Mouse (Mus musculus): ENCODE results near the gene Olfr965. TPM values are rescaled to one million over a fixed set of nuclear protein-coding genes. Genes with fewer than 3 reads are reported as not detected.
"Not testable (repeated sequence)": the region's sequence is repeated elsewhere in the genome, so short reads cannot be mapped to it uniquely, and the experiment has no call there.

Olfr965 gene
- polyA plus RNA-seq (2012; fragmentation: generic; extraction: Trizol): not detected
- long read RNA-seq, experiment 1: 0 reads
- long read RNA-seq, experiment 2: 0 reads

DNA sequence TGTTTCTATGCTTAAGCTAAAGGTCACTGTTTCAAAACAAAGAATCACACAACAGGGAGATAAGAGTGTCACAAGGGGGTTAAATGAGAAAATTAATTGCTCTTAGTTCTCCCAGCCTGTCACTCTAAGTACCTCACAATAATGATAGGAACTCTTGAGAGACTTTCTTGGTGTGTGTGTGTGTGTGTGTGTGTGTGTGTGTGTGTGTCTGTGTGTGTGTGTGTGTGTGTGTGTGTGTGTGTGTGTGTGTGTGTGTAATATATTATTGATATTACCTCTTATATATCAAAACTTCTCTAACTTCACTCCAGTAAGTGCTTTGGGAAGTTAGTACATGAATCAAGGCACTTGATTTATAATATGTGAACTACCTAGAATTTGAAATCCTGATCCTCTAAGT, at the start of gene Olfr965:
TSS of gene Olfr965 (plus strand) at position 301 of the 400 bp plus-strand sequence.
- H3K79me2 ChIP-seq (ENCODE audit: control insufficient read depth, insufficient read depth): no peaks in the 10 kb centered on the region
- H3K36me3 ChIP-seq (ENCODE audit: control insufficient read depth, insufficient read depth): no peaks in the 10 kb centered on the region
- no peaks in the 10 kb centered on the region for H3K27me3 ChIP-seq (ENCODE audit: control insufficient read depth, insufficient read depth, insufficient read length)
- no peaks in the 10 kb centered on the region for H3K79me3 ChIP-seq (ENCODE audit: low read depth)
- no peak within 1 kb of the TSS for H3ac ChIP-seq (ENCODE audit: control insufficient read depth, insufficient read length, low read depth)
- no peak within 1 kb of the TSS for H3K4me3 ChIP-seq (ENCODE audit: insufficient read depth, poor library complexity, severe bottlenecking)
- TF ChIP-seq MYOD1 (IDR thresholded peaks at IDR 0.05; ENCODE audit: control insufficient read depth, insufficient read length, low read depth): no peak

DNA sequence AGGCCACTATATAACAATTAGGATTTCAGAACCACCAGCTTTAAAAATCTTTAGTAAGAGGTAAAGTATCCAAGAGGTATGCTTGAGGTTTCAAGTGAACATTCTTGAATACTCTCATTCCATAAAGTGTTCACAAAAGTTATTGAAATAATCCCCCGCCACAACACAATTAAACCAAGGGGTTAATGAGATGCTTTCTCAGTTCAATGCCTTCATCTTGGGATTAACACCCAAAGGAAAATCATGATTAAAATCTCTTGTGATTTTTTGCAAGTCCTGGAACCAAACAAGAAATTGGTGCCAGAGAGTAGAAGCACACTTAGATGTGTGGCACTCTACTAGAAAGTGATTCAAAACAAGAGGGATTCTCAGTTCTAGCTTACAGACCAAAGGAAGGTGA, 44.2 kb upstream of the Olfr965 start, which contains the start of gene Olfr963:
TSS of gene Olfr963 (plus strand) at position 301 of the 400 bp plus-strand sequence.
- H3ac ChIP-seq (ENCODE audit: control insufficient read depth, insufficient read length, low read depth): no peak within 1 kb of the TSS
- H3K4me3 ChIP-seq (ENCODE audit: insufficient read depth, poor library complexity, severe bottlenecking): no peak within 1 kb of the TSS
- no peaks in the 10 kb centered on the region for H3K36me3 ChIP-seq (ENCODE audit: control insufficient read depth, insufficient read depth)
- H3K79me2 ChIP-seq (ENCODE audit: control insufficient read depth, insufficient read depth): no peaks in the 10 kb centered on the region
- TF ChIP-seq USF1 (IDR thresholded peaks at IDR 0.05; ENCODE audit: low read depth): no peak
- no peak for TF ChIP-seq CEBPB (IDR thresholded peaks at IDR 0.05; ENCODE audit: low read depth)
- TF ChIP-seq MYOD1 (IDR thresholded peaks at IDR 0.05; ENCODE audit: control insufficient read depth, insufficient read length, low read depth): no peak
- no peak for TF ChIP-seq MAX (IDR thresholded peaks at IDR 0.05)
- TF ChIP-seq MYOG (IDR thresholded peaks at IDR 0.05; ENCODE audit: control insufficient read depth, extremely low read depth, insufficient read length): no peak
- TF ChIP-seq CTCF (IDR thresholded peaks at IDR 0.05; ENCODE audit: control insufficient read depth, insufficient read depth, insufficient read length): no peak
- no peak for TF ChIP-seq FOSL1 (IDR thresholded peaks at IDR 0.05; ENCODE audit: insufficient read depth, low read length, poor library complexity, severe bottlenecking)
- H3K27me3 ChIP-seq (ENCODE audit: control insufficient read depth, insufficient read depth, insufficient read length): no peaks in the 10 kb centered on the region
- H3K79me3 ChIP-seq (ENCODE audit: low read depth): no peaks in the 10 kb centered on the region

DNA sequence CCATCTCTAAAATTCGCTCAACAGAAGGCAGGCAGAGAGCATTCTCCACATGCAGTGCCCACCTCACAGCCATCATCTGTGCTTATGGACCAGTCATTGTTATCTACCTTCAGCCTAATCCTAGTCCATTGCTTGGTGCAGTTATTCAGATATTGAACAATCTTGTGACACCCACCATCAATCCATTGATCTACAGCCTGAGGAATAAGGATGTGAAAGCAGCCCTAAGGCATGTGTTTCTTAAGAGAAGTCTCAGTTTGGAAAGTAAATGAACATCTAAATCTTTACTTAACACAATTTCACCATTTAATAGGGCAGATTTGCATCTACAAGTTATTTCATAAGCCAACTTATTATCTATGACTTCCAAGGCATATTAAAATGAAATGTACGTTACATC, 41.4 kb upstream of the Olfr965 start:
- no peaks in the 10 kb centered on the region for H3K27me3 ChIP-seq (ENCODE audit: control insufficient read depth, insufficient read depth, insufficient read length)
- H3K36me3 ChIP-seq (ENCODE audit: control insufficient read depth, insufficient read depth): no peaks in the 10 kb centered on the region
- no peak overlapping the region for H3K4me3 ChIP-seq (ENCODE audit: insufficient read depth, poor library complexity, severe bottlenecking)
- H3K79me3 ChIP-seq (ENCODE audit: low read depth): no peaks in the 10 kb centered on the region
- H3ac ChIP-seq (ENCODE audit: control insufficient read depth, insufficient read length, low read depth): no peak overlapping the region
- no peaks in the 10 kb centered on the region for H3K79me2 ChIP-seq (ENCODE audit: control insufficient read depth, insufficient read depth)
- TF ChIP-seq CTCF (IDR thresholded peaks at IDR 0.05; ENCODE audit: control insufficient read depth, insufficient read depth, insufficient read length): no peak
- no peak for TF ChIP-seq MYOD1 (IDR thresholded peaks at IDR 0.05; ENCODE audit: control insufficient read depth, insufficient read length, low read depth)
- no peak for TF ChIP-seq CEBPB (IDR thresholded peaks at IDR 0.05; ENCODE audit: low read depth)
- no peak for TF ChIP-seq USF1 (IDR thresholded peaks at IDR 0.05; ENCODE audit: low read depth)
- no peak for TF ChIP-seq FOSL1 (IDR thresholded peaks at IDR 0.05; ENCODE audit: insufficient read depth, low read length, poor library complexity, severe bottlenecking)
- TF ChIP-seq MAX (IDR thresholded peaks at IDR 0.05): no peak
- TF ChIP-seq MYOG (IDR thresholded peaks at IDR 0.05; ENCODE audit: control insufficient read depth, extremely low read depth, insufficient read length): no peak

DNA sequence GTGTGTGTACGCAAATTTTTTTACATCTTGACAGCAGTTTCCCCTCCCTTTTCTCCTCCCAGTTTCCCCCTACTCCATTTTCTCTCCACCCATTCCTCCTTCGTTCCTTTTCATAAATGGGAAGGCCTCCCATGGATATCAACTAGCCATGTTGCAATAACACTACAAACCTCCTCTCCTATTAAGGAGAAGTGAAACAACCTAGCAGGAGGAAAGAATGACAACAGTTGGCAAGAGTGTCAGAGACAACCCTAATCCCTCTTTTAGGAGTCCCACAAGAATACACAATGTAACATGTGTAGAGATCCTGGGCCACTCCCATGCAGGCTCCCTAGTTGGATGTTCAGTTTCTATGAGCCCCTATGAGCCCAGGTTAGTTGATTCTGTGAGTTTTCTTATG, 36.3 kb upstream of the Olfr965 start:
- no peaks in the 10 kb centered on the region for H3K27me3 ChIP-seq (ENCODE audit: control insufficient read depth, insufficient read depth, insufficient read length)
- H3ac ChIP-seq (ENCODE audit: control insufficient read depth, insufficient read length, low read depth): no peak overlapping the region
- no peak overlapping the region for H3K4me3 ChIP-seq (ENCODE audit: insufficient read depth, poor library complexity, severe bottlenecking)
- H3K79me3 ChIP-seq (ENCODE audit: low read depth): no peaks in the 10 kb centered on the region
- no peaks in the 10 kb centered on the region for H3K36me3 ChIP-seq (ENCODE audit: control insufficient read depth, insufficient read depth)
- TF ChIP-seq FOSL1 (IDR thresholded peaks at IDR 0.05; ENCODE audit: insufficient read depth, low read length, poor library complexity, severe bottlenecking) (no peak), USF1 (IDR thresholded peaks at IDR 0.05; ENCODE audit: low read depth) (no peak), CEBPB (IDR thresholded peaks at IDR 0.05; ENCODE audit: low read depth) (no peak), CTCF (IDR thresholded peaks at IDR 0.05; ENCODE audit: control insufficient read depth, insufficient read depth, insufficient read length) (no peak), MYOD1 (IDR thresholded peaks at IDR 0.05; ENCODE audit: control insufficient read depth, insufficient read length, low read depth) (no peak), MAX (IDR thresholded peaks at IDR 0.05) (no peak), MYOG (IDR thresholded peaks at IDR 0.05; ENCODE audit: control insufficient read depth, extremely low read depth, insufficient read length) (no peak)
- H3K79me2 ChIP-seq (ENCODE audit: control insufficient read depth, insufficient read depth): no peaks in the 10 kb centered on the region

DNA sequence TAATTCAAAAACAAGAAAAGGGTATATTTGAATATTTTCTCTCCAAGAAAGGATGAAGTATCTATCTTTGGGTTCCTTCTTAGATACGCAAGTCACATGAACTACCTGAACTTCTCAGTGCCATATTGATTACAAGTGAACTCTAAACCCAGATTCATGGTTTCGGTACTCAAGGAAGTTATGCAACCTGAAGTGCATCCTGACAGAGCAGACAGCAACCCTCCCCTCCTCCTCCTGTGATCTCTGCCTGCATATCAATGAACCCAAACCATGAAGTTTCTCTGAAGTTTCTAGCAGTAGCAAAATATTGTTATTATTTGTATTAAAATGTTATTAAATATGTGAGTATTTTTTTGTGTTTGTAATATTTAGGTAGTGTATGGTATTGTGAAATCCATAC, 32.6 kb upstream of the Olfr965 start:
- Histone ChIP-seq H3K79me2 (ENCODE audit: control insufficient read depth, insufficient read depth) (no peaks in the 10 kb centered on the region), H3K36me3 (ENCODE audit: control insufficient read depth, insufficient read depth) (no peaks in the 10 kb centered on the region), H3K27me3 (ENCODE audit: control insufficient read depth, insufficient read depth, insufficient read length) (no peaks in the 10 kb centered on the region), H3ac (ENCODE audit: control insufficient read depth, insufficient read length, low read depth) (no peak overlapping the region), H3K4me3 (ENCODE audit: insufficient read depth, poor library complexity, severe bottlenecking) (no peak overlapping the region), H3K79me3 (ENCODE audit: low read depth) (no peaks in the 10 kb centered on the region)
- no peak for TF ChIP-seq MYOD1 (IDR thresholded peaks at IDR 0.05; ENCODE audit: control insufficient read depth, insufficient read length, low read depth)
- no peak for TF ChIP-seq CEBPB (IDR thresholded peaks at IDR 0.05; ENCODE audit: low read depth)
- TF ChIP-seq FOSL1 (IDR thresholded peaks at IDR 0.05; ENCODE audit: insufficient read depth, low read length, poor library complexity, severe bottlenecking): no peak

DNA sequence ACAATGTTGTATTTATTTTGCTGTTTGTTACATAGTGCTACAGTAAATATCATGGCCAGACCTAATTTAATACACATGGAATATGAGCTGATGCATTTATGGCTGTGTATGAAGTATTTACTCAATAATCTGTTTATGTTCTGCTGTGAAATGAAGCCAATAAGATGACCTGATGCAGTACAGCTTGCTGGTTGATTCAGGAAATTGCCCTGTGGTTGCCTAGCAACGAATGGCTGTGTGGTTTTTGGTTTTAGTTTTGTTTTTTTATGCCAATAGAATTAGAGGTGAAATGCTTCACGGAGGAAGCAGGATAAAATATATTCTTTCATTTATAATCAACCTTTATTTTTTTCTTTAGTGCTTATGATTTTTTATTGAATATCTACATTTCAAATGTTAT, 31.9 kb upstream of the Olfr965 start:
- no peaks in the 10 kb centered on the region for H3K79me3 ChIP-seq (ENCODE audit: low read depth)
- no peaks in the 10 kb centered on the region for H3K27me3 ChIP-seq (ENCODE audit: control insufficient read depth, insufficient read depth, insufficient read length)
- TF ChIP-seq MAX (IDR thresholded peaks at IDR 0.05) (no peak), MYOG (IDR thresholded peaks at IDR 0.05; ENCODE audit: control insufficient read depth, extremely low read depth, insufficient read length) (no peak), FOSL1 (IDR thresholded peaks at IDR 0.05; ENCODE audit: insufficient read depth, low read length, poor library complexity, severe bottlenecking) (no peak), USF1 (IDR thresholded peaks at IDR 0.05; ENCODE audit: low read depth) (no peak), MYOD1 (IDR thresholded peaks at IDR 0.05; ENCODE audit: control insufficient read depth, insufficient read length, low read depth) (no peak), CEBPB (IDR thresholded peaks at IDR 0.05; ENCODE audit: low read depth) (no peak), CTCF (IDR thresholded peaks at IDR 0.05; ENCODE audit: control insufficient read depth, insufficient read depth, insufficient read length) (no peak)
- H3K4me3 ChIP-seq (ENCODE audit: insufficient read depth, poor library complexity, severe bottlenecking): no peak overlapping the region
- H3K36me3 ChIP-seq (ENCODE audit: control insufficient read depth, insufficient read depth): no peaks in the 10 kb centered on the region
- H3ac ChIP-seq (ENCODE audit: control insufficient read depth, insufficient read length, low read depth): no peak overlapping the region
- no peaks in the 10 kb centered on the region for H3K79me2 ChIP-seq (ENCODE audit: control insufficient read depth, insufficient read depth)

DNA sequence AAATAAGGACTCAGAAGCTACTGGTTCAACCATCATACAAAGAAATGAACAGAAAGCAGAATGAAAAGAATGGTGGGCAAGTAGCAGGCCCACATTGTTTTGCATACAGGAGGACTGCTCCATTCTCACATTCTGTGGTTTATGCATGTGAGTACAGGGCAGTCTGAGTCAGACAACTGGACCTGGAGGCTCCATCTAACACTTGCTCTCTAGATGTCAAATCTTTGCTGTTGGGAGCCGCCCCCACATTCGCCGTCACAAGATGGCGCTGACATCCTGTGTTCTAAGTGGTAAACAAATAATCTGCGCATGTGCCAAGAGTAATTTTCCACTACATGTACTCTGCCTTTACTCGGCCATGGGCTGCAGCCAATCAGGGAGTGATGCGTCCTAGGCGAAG, 10.0 kb upstream of the Olfr965 start:
- not testable (repeated sequence) for H3K79me2 ChIP-seq (ENCODE audit: control insufficient read depth, insufficient read depth); H3K4me3 ChIP-seq (ENCODE audit: insufficient read depth, poor library complexity, severe bottlenecking); H3K27me3 ChIP-seq (ENCODE audit: control insufficient read depth, insufficient read depth, insufficient read length); H3K36me3 ChIP-seq (ENCODE audit: control insufficient read depth, insufficient read depth); H3K79me3 ChIP-seq (ENCODE audit: low read depth); H3ac ChIP-seq (ENCODE audit: control insufficient read depth, insufficient read length, low read depth)

Measured in C2C12 (cell line).